Mouse (Mus musculus): Measurements from ENCODE around the gene Taar1. TPM values are rescaled to one million over a fixed set of nuclear protein-coding genes. Genes with fewer than 3 reads are reported as not detected.

Taar1 gene
- total RNA-seq, 2 experiments from 2014 or later = not detected

- ATAC-seq (replicated peaks; ENCODE audit: poor library complexity, severe bottlenecking) = no peak
These were observed 50.6 kb downstream of the Taar1 start, which contains the start of gene Taar5 for GRCm38 (mm10) chr10:23970656-23971165. TSS of gene Taar5 (plus strand) at chr10:23970706.

Other genes starting within 250 kb of the Taar1 start
- gene Rps12, start 133.1 kb upstream of the Taar1 start, total RNA-seq (2014; fragmentation: Nextera tagmentation) = 9,329 and 9,382 TPM in 2 replicates
- gene Rps12, start 133.1 kb upstream of the Taar1 start, total RNA-seq (2017) = 1,810 and 2,372 TPM in 2 replicates
- gene Slc18b1, start 123.4 kb upstream of the Taar1 start, total RNA-seq (2014; fragmentation: Nextera tagmentation) = 2.8 TPM in 1 of 2 replicates, not detected in the other
- gene Slc18b1, start 123.4 kb upstream of the Taar1 start, total RNA-seq (2017) = not detected in 2 replicates
- gene Vnn3, start 68.9 kb upstream of the Taar1 start, total RNA-seq (2014; fragmentation: Nextera tagmentation) = not detected in 2 replicates
- 0.34 TPM in 1 of 2 replicates, not detected in the other for gene Vnn3, start 68.9 kb upstream of the Taar1 start, total RNA-seq (2017)
- gene Vnn1, start 25.7 kb upstream of the Taar1 start, total RNA-seq (2014; fragmentation: Nextera tagmentation) = not detected in 2 replicates
- gene Vnn1, start 25.7 kb upstream of the Taar1 start, total RNA-seq (2017) = not detected in 2 replicates
- gene Taar2, start 18.2 kb downstream of the Taar1 start, total RNA-seq (2014; fragmentation: Nextera tagmentation) = not detected in 2 replicates
- gene Taar2, start 18.2 kb downstream of the Taar1 start, total RNA-seq (2017) = not detected in 2 replicates
- not detected in 2 replicates for gene Taar3, start 29.2 kb downstream of the Taar1 start, total RNA-seq (2014; fragmentation: Nextera tagmentation)
- not detected in 2 replicates for gene Taar3, start 29.2 kb downstream of the Taar1 start, total RNA-seq (2017)
- gene Taar4, start 40.1 kb downstream of the Taar1 start, total RNA-seq (2014; fragmentation: Nextera tagmentation) = not detected in 2 replicates
- not detected in 2 replicates for gene Taar4, start 40.1 kb downstream of the Taar1 start, total RNA-seq (2017)
- not detected in 2 replicates for gene Taar5, start 50.4 kb downstream of the Taar1 start, total RNA-seq (2014; fragmentation: Nextera tagmentation)
- not detected in 2 replicates for gene Taar5, start 50.4 kb downstream of the Taar1 start, total RNA-seq (2017)
- gene Taar6, start 65.3 kb downstream of the Taar1 start, total RNA-seq (2014; fragmentation: Nextera tagmentation) = not detected in 2 replicates
- gene Taar6, start 65.3 kb downstream of the Taar1 start, total RNA-seq (2017) = not detected in 2 replicates
- gene Taar7a, start 73.1 kb downstream of the Taar1 start, total RNA-seq (2014; fragmentation: Nextera tagmentation) = not detected in 2 replicates
- not detected in 2 replicates for gene Taar7a, start 73.1 kb downstream of the Taar1 start, total RNA-seq (2017)
- not detected in 2 replicates for gene Taar7b, start 79.6 kb downstream of the Taar1 start, total RNA-seq (2014; fragmentation: Nextera tagmentation)
- not detected in 2 replicates for gene Taar7b, start 79.6 kb downstream of the Taar1 start, total RNA-seq (2017)
- gene Taar7d, start 106.9 kb downstream of the Taar1 start, total RNA-seq (2014; fragmentation: Nextera tagmentation) = not detected in 2 replicates
- gene Taar7d, start 106.9 kb downstream of the Taar1 start, total RNA-seq (2017) = not detected in 2 replicates
- gene Taar7e, start 117.3 kb downstream of the Taar1 start, total RNA-seq (2014; fragmentation: Nextera tagmentation) = not detected in 2 replicates
- gene Taar7e, start 117.3 kb downstream of the Taar1 start, total RNA-seq (2017) = not detected in 2 replicates
- not detected in 2 replicates for gene Taar7f, start 129.2 kb downstream of the Taar1 start, total RNA-seq (2014; fragmentation: Nextera tagmentation)
- not detected in 2 replicates for gene Taar7f, start 129.2 kb downstream of the Taar1 start, total RNA-seq (2017)
- not detected in 2 replicates for gene Taar8a, start 156.1 kb downstream of the Taar1 start, total RNA-seq (2014; fragmentation: Nextera tagmentation)
- gene Taar8a, start 156.1 kb downstream of the Taar1 start, total RNA-seq (2017) = not detected in 2 replicates
- gene Taar8b, start 171.9 kb downstream of the Taar1 start, total RNA-seq (2014; fragmentation: Nextera tagmentation) = not detected in 2 replicates
- not detected in 2 replicates for gene Taar8b, start 171.9 kb downstream of the Taar1 start, total RNA-seq (2017)
- gene Taar8c, start 181.6 kb downstream of the Taar1 start, total RNA-seq (2014; fragmentation: Nextera tagmentation) = not detected in 2 replicates
- not detected in 2 replicates for gene Taar8c, start 181.6 kb downstream of the Taar1 start, total RNA-seq (2017)
- not detected in 2 replicates for gene Taar9, start 189.2 kb downstream of the Taar1 start, total RNA-seq (2014; fragmentation: Nextera tagmentation)
- not detected in 2 replicates for gene Taar9, start 189.2 kb downstream of the Taar1 start, total RNA-seq (2017)
- 47.3 and 48.3 TPM in 2 replicates for gene Stx7, start 228.9 kb downstream of the Taar1 start, total RNA-seq (2014; fragmentation: Nextera tagmentation)
- gene Stx7, start 228.9 kb downstream of the Taar1 start, total RNA-seq (2017) = 60.2 and 67.6 TPM in 2 replicates

Measured in granulocyte monocyte progenitor cell, adult 5-6 weeks (primary cell).